Mouse (Mus musculus) layer of hippocampus, adult 18-20 months (tissue): ENCODE measurements around the gene Snrnp35. TPM values are rescaled to one million over a fixed set of nuclear protein-coding genes. Genes with fewer than 3 reads are reported as not detected.

Experiments used
- DNase-seq, 2 experiments: peaks; one replicate each; pipeline ENCODE4 v3.0.0; 2022; ENCODE audit warnings: low spot score in 2 of 2
- total RNA-seq, 2 experiments: library from RNA; stranded (reverse); gene quantifications; 2 replicates each; pipeline ENCODE4 v1.2.3; 2021

Snrnp35 gene
- total RNA-seq, 2 experiments from 2014 or later = 25.3 to 28.7 TPM

- no peak for DNase-seq
Measured at GRCm38 (mm10) chr5:124462297-124463025, 20.5 kb upstream of the Snrnp35 start.

GRCm38 (mm10) chr5:124463462-124463861 is 19.5 kb upstream of the Snrnp35 start:
- no peak for DNase-seq

- no peak for DNase-seq
Measured at GRCm38 (mm10) chr5:124464905-124465304, 18.0 kb upstream of the Snrnp35 start.

- no peak for DNase-seq
Measured at GRCm38 (mm10) chr5:124467766-124468165, 15.2 kb upstream of the Snrnp35 start.

GRCm38 (mm10) chr5:124468365-124468764 is 14.6 kb upstream of the Snrnp35 start:
- DNase-seq = no peak

- DNase-seq = no peak
Measured at GRCm38 (mm10) chr5:124469486-124469885, 13.4 kb upstream of the Snrnp35 start.

DNA sequence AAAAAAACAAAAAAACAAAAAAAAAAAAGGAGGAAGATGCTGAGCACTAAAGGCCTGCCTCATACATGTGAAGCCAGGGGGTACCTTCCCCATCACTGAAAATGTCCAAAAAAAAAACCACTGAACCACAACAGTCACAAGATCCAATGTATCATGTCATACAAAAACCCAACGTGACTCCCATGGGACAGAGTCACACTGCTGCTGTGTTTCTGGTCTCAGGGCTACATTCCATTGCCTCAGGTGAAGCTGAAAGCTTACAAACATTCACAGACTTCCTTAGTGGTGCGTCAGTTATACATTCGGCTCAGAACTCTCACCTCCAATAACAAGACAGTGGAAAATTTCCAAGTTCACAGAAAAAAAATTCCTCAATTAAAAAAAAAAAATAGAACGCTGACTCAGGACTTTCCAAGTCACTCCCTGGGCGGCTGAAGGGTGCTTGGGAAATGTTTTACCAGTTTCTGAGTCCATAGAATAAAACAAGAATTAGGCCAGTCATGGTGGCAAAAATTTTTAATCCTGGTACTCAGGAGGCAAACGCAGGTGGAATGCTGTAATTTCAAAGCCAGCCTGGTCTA is 12.3 kb upstream of the Snrnp35 start:
- no peak for DNase-seq

- DNase-seq = no peak
Measured at GRCm38 (mm10) chr5:124478873-124479204, 4.1 kb upstream of the Snrnp35 start.

DNA sequence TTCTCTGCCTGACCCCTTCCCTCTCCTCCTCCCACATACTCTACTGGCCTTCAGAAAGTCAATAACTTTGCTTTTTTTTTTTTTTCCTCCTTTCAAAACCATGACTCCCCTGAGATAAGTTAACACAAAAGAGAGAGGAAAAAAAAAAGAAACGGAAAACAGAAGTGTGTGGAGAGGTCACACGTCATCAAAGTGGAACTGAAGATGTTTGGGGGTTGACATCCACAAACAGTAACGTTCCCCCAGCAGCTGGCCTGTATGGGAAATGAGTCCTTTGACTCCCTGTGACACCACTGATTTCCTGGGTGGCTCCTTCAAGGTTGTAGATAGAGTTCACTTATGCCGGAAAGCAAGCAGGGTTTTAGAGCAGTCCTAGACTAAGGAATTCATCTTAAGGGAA is 2.8 kb upstream of the Snrnp35 start:
- DNase-seq = no peak

DNA sequence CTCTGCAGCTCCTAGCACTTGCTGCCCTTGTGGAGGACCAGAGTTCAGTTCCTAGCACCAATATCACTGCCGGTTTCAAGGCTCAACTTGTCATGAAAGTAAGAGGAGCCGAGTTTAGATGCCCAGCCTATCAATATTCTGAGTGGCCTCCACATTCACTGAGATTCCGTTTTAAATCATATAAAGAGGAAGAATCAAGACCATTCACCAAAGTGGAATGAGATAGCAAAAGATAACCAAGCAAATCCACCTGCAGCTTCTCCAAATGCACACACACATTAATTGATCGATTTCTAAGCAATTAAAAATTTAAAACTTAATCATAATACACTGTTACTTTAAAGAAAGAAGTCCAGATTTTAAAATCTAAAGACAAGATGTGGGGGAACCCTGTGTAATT is 1.2 kb upstream of the Snrnp35 start:
- DNase-seq = no peak

DNA sequence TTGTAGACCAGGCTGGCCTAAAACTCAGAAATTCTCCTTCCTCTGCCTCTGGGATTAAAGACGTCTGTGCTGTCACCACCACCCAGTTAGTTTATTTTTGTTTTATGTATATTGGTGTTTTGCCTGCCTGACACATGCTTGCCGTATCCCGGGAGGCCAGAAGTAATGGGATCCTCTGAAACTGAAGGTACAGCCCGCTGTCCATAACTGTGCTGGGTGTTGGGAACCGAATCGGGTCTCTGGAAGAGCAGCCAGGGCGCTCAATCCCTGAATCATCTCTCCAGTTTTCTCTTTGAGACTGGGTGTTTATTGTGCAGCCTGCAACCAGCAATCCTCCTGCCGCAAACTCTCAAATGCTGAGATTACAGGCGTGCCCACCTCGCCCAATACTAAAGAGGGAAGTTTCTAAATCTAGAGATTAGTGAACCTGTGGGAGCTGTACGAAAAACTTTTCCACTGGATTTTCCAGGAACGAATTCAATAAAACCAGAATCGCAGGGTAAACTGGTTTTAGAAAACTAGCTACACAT is 433 bp upstream of the Snrnp35 start:
- no peak for DNase-seq

- DNase-seq = no peak
Measured at GRCm38 (mm10) chr5:124483655-124484396, 892 bp downstream of the Snrnp35 start.

- no peak for DNase-seq
Measured at GRCm38 (mm10) chr5:124485654-124486053, 2.7 kb downstream of the Snrnp35 start.

- DNase-seq = no peak
Measured at GRCm38 (mm10) chr5:124488885-124489284, 6.0 kb downstream of the Snrnp35 start.

GRCm38 (mm10) chr5:124491732-124492131 is 8.8 kb downstream of the Snrnp35 start:
- DNase-seq = no peak

DNA sequence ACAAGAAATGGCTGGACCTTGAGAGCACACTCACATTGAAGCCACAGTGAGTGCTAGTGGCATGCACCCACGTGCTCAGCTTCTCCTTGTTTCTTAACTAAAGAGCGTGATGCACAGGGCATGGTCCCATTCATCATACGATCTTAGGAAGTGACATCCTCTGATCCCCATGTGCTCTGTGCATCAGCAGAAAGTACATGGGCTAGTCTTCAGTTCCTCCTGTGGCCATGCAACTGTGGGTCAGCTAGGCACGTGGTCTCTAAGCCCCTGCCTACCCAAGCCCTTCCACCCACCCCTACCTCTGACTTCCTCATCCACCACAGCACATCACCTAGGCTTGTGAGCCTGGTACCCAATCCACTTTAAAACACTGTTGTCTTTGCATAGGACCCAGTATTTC is 9.7 kb downstream of the Snrnp35 start:
- no peak for DNase-seq

DNA sequence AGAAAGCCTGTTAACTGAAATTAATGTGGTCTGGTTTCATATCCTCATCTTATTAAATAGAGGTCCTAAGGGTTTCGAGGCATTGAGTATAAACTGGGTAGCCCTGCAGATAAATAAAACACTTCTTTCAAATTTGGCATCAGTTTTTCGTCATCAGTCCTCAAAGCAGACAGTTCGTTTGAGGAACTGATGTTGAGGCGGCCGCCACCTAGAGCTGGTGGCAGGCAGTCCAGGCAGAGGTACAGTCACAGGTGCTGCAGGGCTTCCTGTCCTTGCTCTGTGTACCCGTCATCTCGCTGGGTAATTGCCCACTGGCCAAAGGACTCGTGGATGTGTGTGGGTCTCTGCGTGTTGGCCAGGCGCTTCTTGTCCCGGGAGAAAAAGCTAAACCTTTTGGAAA is 10.5 kb downstream of the Snrnp35 start:
- DNase-seq = no peak

DNA sequence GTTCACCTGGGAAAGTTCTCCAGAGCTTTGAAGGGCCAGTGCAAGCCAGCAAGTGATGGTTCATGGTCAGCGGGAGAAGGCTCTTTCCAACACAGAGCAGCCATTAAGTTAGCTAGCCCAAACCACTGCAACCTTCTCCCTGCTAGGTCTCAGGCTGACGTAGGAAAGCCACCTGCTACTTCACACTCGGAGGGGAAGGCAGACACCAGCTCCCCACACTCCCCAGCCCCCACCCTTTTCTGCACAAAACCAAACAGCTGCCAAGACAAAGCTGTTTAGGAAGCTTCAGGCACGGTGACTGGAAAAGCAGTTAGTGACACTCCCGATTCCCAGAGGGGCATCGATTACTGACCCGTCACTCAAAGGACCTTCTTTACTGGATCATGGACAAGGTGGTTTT is 12.6 kb downstream of the Snrnp35 start:
- DNase-seq = no peak

GRCm38 (mm10) chr5:124496614-124497514 is 13.9 kb downstream of the Snrnp35 start:
- no peak for DNase-seq

GRCm38 (mm10) chr5:124498221-124498876 is 15.4 kb downstream of the Snrnp35 start:
- no peak for DNase-seq

DNA sequence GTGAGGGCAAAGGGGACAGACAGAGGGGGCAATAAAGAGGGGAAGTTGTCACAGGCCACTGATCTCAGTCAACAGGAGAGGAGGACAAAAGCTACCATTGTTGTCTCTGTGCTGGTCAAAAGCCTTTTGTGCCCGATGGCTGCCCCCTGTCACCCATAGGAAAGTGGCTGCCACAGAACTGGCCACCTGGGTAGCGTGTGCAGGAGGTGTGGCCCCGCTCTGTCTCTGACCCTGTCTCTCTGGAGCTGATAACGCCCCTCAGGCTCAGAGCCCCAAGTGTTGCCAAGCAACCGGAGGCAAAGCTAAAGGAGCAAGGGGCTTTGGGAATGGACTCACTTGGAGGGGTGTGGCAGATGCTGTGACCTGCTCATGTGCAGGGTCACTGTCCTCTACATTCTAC is 16.1 kb downstream of the Snrnp35 start:
- DNase-seq = no peak
